Mouse (Mus musculus): Measurements from ENCODE around the gene Kdm4a.

GRCm38 (mm10) chr4:118199093-118199492 is 19.2 kb upstream of the Kdm4a start:
- TF ChIP-seq CTCF (IDR thresholded peaks at IDR 0.05; ENCODE audit: borderline replicate concordance, insufficient read depth, low read depth, low read length) (no peak), POLR2A (IDR thresholded peaks at IDR 0.05; ENCODE audit: borderline replicate concordance, insufficient read depth, low read length) (no peak)

Data from cerebellum, adult 2 months (tissue).